Mouse (Mus musculus) ES-E14 (cell line): ENCODE measurements around the gene Myh10. TPM values are rescaled to one million over a fixed set of nuclear protein-coding genes. Genes with fewer than 3 reads are reported as not detected.
A peak's percentile ranks its signal among the peaks of the same experiment; 100 is the strongest.

Experiments
- DNase-seq: peaks from one replicate; pipeline ENCODE4 v3.0.0-alpha.2; 2013; ENCODE audit warnings: low read depth, low spot score
- H3K27ac ChIP-seq: 2 replicates; pipeline ENCODE4 v1.5.1; 2012; ENCODE audit warnings: low read depth, mild to moderate bottlenecking, low read length, moderate library complexity, mixed read lengths; ENCODE audit not compliant: poor library complexity, insufficient read depth, severe bottlenecking
- H3K36me3 ChIP-seq: 2 replicates; pipeline ENCODE4 v1.6.1; 2012; ENCODE audit warnings: mild to moderate bottlenecking, low read length, moderate library complexity, mixed read lengths; ENCODE audit not compliant: control insufficient read depth, poor library complexity, insufficient read depth, severe bottlenecking
- H3K4me1 ChIP-seq, 2 experiments: fragments of 150-350 bp in 1 of 2; sonication (generic) in 1 of 2; 2 replicates each; pipeline ENCODE4 v1.6.1; 2012; ENCODE audit warnings: low read length in 2 of 2, mild to moderate bottlenecking in 1 of 2, mixed read lengths in 1 of 2; ENCODE audit not compliant: control insufficient read depth in 2 of 2, insufficient read depth in 2 of 2, poor library complexity in 1 of 2
- H3K4me3 ChIP-seq, 2 experiments: fragments of 150-350 bp in 1 of 2; sonication (generic) in 1 of 2; 2 replicates each; pipeline ENCODE4 v1.5.1; 2012; ENCODE audit warnings: low read length in 2 of 2, low read depth in 1 of 2, mild to moderate bottlenecking in 1 of 2, mixed read lengths in 1 of 2; ENCODE audit not compliant: insufficient read depth in 1 of 2, poor library complexity in 1 of 2, severe bottlenecking in 1 of 2
- H3K9ac ChIP-seq: 2 replicates; pipeline ENCODE4 v1.6.1; 2012; ENCODE audit warnings: low read depth, mild to moderate bottlenecking, low read length, mixed read lengths; ENCODE audit not compliant: poor library complexity, insufficient read depth, severe bottlenecking
- H3K9me3 ChIP-seq: fragments of 150-350 bp; sonication (generic); 2 replicates; pipeline ENCODE4 v1.6.1; 2012; ENCODE audit warnings: low read depth, mild to moderate bottlenecking, low read length; ENCODE audit not compliant: control insufficient read depth, insufficient read depth
- CHD2 ChIP-seq: IDR thresholded peaks from 2 replicates; pipeline ENCODE4 v1.6.1; 2014; ENCODE audit warnings: mild to moderate bottlenecking, low read depth, low read length, inconsistent platforms
- HCFC1 ChIP-seq: IDR thresholded peaks from 2 replicates; pipeline ENCODE4 v1.6.1; 2012; ENCODE audit warnings: low read length, inconsistent platforms, borderline replicate concordance; ENCODE audit not compliant: insufficient read depth
- MAFK ChIP-seq: IDR thresholded peaks from 2 replicates; pipeline ENCODE4 v1.6.1; 2014; ENCODE audit warnings: mild to moderate bottlenecking, low read depth, low read length, inconsistent platforms; ENCODE audit not compliant: insufficient read depth
- ZC3H11A ChIP-seq: IDR thresholded peaks from 2 replicates; pipeline ENCODE4 v1.6.1; 2012; ENCODE audit warnings: low read depth, mild to moderate bottlenecking, inconsistent platforms, low read length, borderline replicate concordance
- ZNF384 ChIP-seq: IDR thresholded peaks from 2 replicates; pipeline ENCODE4 v1.6.1; 2012; ENCODE audit warnings: low read depth, low read length, inconsistent platforms
- in situ Hi-C, 2 experiments: fragments of 600-800 bp; cut with MboI; formaldehyde crosslinking; loops; one replicate each; pipeline ENCODE4 v1.15.1; 2025; ENCODE audit warnings: low sequenced_read_pairs in 2 of 2, inconsistent platforms in 1 of 2; ENCODE audit not compliant: unreplicated experiment in 2 of 2
- total RNA-seq: library from RNA; depleted of rRNA; stranded (reverse); fragments of 300-350 nt; gene quantifications from 2 replicates; pipeline ENCODE4 v1.2.3, GENCODE M21; 2012

Myh10 gene
- total RNA-seq, 1 experiment, result 107 TPM

GRCm38 (mm10) chr11:68666210-68666609 lies 25.1 kb upstream of the Myh10 start:
- H3K9me3 ChIP-seq, result no peaks in the 10 kb centered on the region
- no peak overlapping the region for H3K27ac ChIP-seq
- in situ Hi-C loops, result no loop called here
- H3K9ac ChIP-seq, result no peak overlapping the region
- no peak overlapping the region for H3K4me3 ChIP-seq
- no peaks in the 10 kb centered on the region; a peak in 1 of 4 replicates for H3K4me1 ChIP-seq
- no peaks in the 10 kb centered on the region for H3K36me3 ChIP-seq
- no peak for DNase-seq
- TF ChIP-seq ZC3H11A (no peak), HCFC1 (no peak), ZNF384 (peak; percentile 84)

GRCm38 (mm10) chr11:68672270-68672970 lies 18.9 kb upstream of the Myh10 start:
- Histone ChIP-seq H3K27ac (no peak overlapping the region), H3K9me3 (no peaks in the 10 kb centered on the region), H3K4me1 (peaks cover 4 to 5% of the 10 kb centered on the region in 2 experiments; a peak in 3 of 4 replicates), H3K36me3 (no peaks in the 10 kb centered on the region), H3K9ac (no peak overlapping the region), H3K4me3 (no peak overlapping the region)
- in situ Hi-C loops, result no loop called here
- TF ChIP-seq ZNF384, result no peak
- TF ChIP-seq MAFK, result no peak
- no peak for TF ChIP-seq HCFC1
- no peak for TF ChIP-seq CHD2
- no peak for TF ChIP-seq ZC3H11A
- DNase-seq, result no peak

GRCm38 (mm10) chr11:68674071-68674470 lies 17.3 kb upstream of the Myh10 start:
- Histone ChIP-seq H3K9me3 (no peaks in the 10 kb centered on the region), H3K9ac (no peak overlapping the region), H3K27ac (no peak overlapping the region), H3K4me3 (no peak overlapping the region), H3K36me3 (no peaks in the 10 kb centered on the region), H3K4me1 (peaks cover 4 to 5% of the 10 kb centered on the region in 2 experiments; a peak in 3 of 4 replicates)
- TF ChIP-seq CHD2, result no peak
- no peak for TF ChIP-seq HCFC1
- no peak for TF ChIP-seq MAFK
- TF ChIP-seq ZC3H11A, result no peak
- no peak for TF ChIP-seq ZNF384
- no peak for DNase-seq
- in situ Hi-C loops, result no loop called here

GRCm38 (mm10) chr11:68674643-68675042 lies 16.7 kb upstream of the Myh10 start:
- no peak overlapping the region for H3K4me3 ChIP-seq
- no peaks in the 10 kb centered on the region for H3K9me3 ChIP-seq
- in situ Hi-C loops, result no loop called here
- peaks cover 4 to 5% of the 10 kb centered on the region in 2 experiments; a peak in 3 of 4 replicates for H3K4me1 ChIP-seq
- no peak for DNase-seq
- no peaks in the 10 kb centered on the region for H3K36me3 ChIP-seq
- no peak overlapping the region for H3K27ac ChIP-seq
- no peak for TF ChIP-seq ZC3H11A
- TF ChIP-seq MAFK, result no peak
- no peak for TF ChIP-seq CHD2
- TF ChIP-seq ZNF384, result no peak
- TF ChIP-seq HCFC1, result no peak
- H3K9ac ChIP-seq, result no peak overlapping the region

- Histone ChIP-seq H3K4me3 (no peak overlapping the region), H3K9ac (no peak overlapping the region), H3K4me1 (peaks cover 4 to 5% of the 10 kb centered on the region in 2 experiments; a peak in 3 of 4 replicates), H3K9me3 (no peaks in the 10 kb centered on the region), H3K27ac (no peak overlapping the region), H3K36me3 (no peaks in the 10 kb centered on the region)
- no peak for DNase-seq
- in situ Hi-C loops, result no loop called here
- TF ChIP-seq MAFK, result no peak
- TF ChIP-seq ZC3H11A, result no peak
- TF ChIP-seq HCFC1, result no peak
- TF ChIP-seq ZNF384, result no peak
- no peak for TF ChIP-seq CHD2
Measured at GRCm38 (mm10) chr11:68675274-68675673, 16.1 kb upstream of the Myh10 start.
